Mouse (Mus musculus) T-cell, adult 2 months (primary cell): ENCODE results near the gene Sptssa.

ENCODE experiments used
- DNase-seq: peaks from one replicate; pipeline ENCODE4 v3.0.0; 2022; ENCODE audit warnings: low spot score

The Sptssa gene

GRCm38 (mm10) chr12:54654741-54655140 is 1.6 kb downstream of the Sptssa start:
- no peak for DNase-seq

GRCm38 (mm10) chr12:54654141-54654540 is 2.2 kb downstream of the Sptssa start:
- no peak for DNase-seq

GRCm38 (mm10) chr12:54652346-54652745 is 4.0 kb downstream of the Sptssa start:
- DNase-seq: no peak

GRCm38 (mm10) chr12:54651820-54652219 is 4.6 kb downstream of the Sptssa start:
- DNase-seq: peak; percentile 10

- no peak for DNase-seq
Measured at GRCm38 (mm10) chr12:54651158-54651557, 5.2 kb downstream of the Sptssa start.

- DNase-seq: no peak
Measured at GRCm38 (mm10) chr12:54644947-54645346, 11.4 kb downstream of the Sptssa start.

- no peak for DNase-seq
Measured at GRCm38 (mm10) chr12:54643320-54643892, 13.0 kb downstream of the Sptssa start.

GRCm38 (mm10) chr12:54641374-54641773 is 15.0 kb downstream of the Sptssa start:
- no peak for DNase-seq

- DNase-seq: no peak
Measured at GRCm38 (mm10) chr12:54640259-54640658, 16.1 kb downstream of the Sptssa start.

- DNase-seq: no peak
Measured at GRCm38 (mm10) chr12:54637033-54637432, 19.3 kb downstream of the Sptssa start.

GRCm38 (mm10) chr12:54632141-54632540 is 24.2 kb downstream of the Sptssa start:
- no peak for DNase-seq

GRCm38 (mm10) chr12:54621942-54622341 is 34.4 kb downstream of the Sptssa start:
- no peak for DNase-seq

GRCm38 (mm10) chr12:54620042-54620705 is 36.2 kb downstream of the Sptssa start:
- no peak for DNase-seq

GRCm38 (mm10) chr12:54608988-54609387 is 47.4 kb downstream of the Sptssa start:
- no peak for DNase-seq

- DNase-seq: no peak
Measured at GRCm38 (mm10) chr12:54605203-54605602, 51.2 kb downstream of the Sptssa start.

- DNase-seq: no peak
Measured at GRCm38 (mm10) chr12:54603542-54604167, 52.7 kb downstream of the Sptssa start.

GRCm38 (mm10) chr12:54600482-54600881 is 55.9 kb downstream of the Sptssa start:
- no peak for DNase-seq

- peak; percentile 14 for DNase-seq
Measured at GRCm38 (mm10) chr12:54598358-54598757, 58.0 kb downstream of the Sptssa start.

- no peak for DNase-seq
Measured at GRCm38 (mm10) chr12:54596715-54597114, 59.7 kb downstream of the Sptssa start.
